Mouse (Mus musculus) ZHBTc4 (cell line): ENCODE results near the gene Chml.

Experiments
- DNase-seq: peaks from one replicate; pipeline ENCODE4 v3.0.0-alpha.2; 2011; ENCODE audit warnings: low read depth, low spot score

Gene Chml

GRCm38 (mm10) chr1:175692246-175692996 is at the start of gene Chml, which contains the start of gene Opn3:
Gene Chml (minus strand): TSS chr1:175692901.
Gene Opn3 (minus strand): TSS chr1:175692776.
- peak; percentile 99 for DNase-seq

- DNase-seq, result no peak
Measured at GRCm38 (mm10) chr1:175725771-175726170, 33.1 kb upstream of the Chml start.

GRCm38 (mm10) chr1:175716832-175717231 is 24.1 kb upstream of the Chml start:
- DNase-seq, result no peak

GRCm38 (mm10) chr1:175712338-175712909 is 19.7 kb upstream of the Chml start:
- peak; percentile 22 for DNase-seq

DNA sequence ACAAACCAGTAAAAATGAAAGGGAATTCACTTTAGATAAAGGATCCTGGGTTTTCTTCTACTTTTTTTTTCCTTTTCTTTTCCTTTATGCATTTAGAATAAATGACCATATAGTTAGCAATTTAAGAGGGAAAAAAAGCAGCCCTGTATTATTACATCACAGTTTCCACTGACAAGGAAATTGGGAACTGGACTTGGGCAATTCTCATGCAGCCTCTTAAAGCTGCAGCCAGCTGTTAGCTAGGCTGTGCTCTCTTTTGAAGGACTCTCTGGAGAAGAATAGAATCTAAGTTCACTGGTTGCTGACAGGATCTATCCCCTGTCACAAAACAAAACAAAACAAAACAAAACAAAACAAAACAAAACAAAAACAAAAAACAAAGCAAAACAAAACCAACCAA is 15.3 kb upstream of the Chml start:
- no peak for DNase-seq

GRCm38 (mm10) chr1:175707599-175707998 is 14.9 kb upstream of the Chml start:
- DNase-seq, result no peak

- no peak for DNase-seq
Measured at GRCm38 (mm10) chr1:175701145-175701544, 8.4 kb upstream of the Chml start.

DNA sequence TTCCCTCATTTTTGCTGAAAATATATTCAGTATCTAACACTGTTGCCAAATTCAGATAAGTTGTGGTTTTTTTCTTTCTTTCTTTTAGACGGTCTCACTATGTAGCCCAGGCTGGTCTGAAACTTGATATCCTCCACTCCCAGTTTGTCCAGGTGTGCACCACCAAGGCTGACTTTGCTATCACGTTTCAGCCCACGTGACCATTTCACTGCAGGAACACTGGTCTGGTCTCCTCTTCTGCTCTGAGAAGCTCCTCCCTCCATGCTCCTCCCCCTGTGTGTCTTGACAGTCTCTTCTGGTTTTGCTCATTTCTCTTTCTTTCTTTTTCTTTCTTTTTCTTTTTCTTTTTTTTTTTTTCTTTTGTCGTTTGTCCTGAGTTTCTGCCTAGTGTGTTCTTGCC is 7.1 kb upstream of the Chml start:
- peak; percentile 71 for DNase-seq

GRCm38 (mm10) chr1:175699375-175699774 is 6.7 kb upstream of the Chml start:
- DNase-seq, result no peak

GRCm38 (mm10) chr1:175698293-175698692 is 5.6 kb upstream of the Chml start, which contains the start of gene Wdr64:
Gene Wdr64 (plus strand): TSS chr1:175698593.
- no peak for DNase-seq

- no peak for DNase-seq
Measured at GRCm38 (mm10) chr1:175693429-175693960, 794 bp upstream of the Chml start.

DNA sequence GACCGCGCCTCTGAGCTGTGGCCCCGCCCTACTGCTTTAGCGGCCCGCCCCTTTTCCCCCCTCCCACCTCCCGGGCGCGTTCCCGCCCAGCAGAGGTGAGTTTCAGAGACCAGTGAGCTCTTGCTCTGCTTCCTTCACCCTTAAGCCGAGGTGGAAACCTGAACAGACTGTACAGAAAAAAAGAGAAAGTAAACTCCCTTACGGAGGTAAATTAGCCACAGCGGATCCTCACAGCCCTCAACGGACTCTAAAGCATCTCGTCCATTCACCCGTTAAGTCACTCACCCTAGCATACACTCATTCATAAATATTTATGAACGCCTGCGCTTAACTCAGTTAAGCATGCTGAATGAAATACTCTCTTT is 278 bp upstream of the Chml start:
- no peak for DNase-seq

GRCm38 (mm10) chr1:175691686-175692245 is 935 bp downstream of the Chml start:
- no peak for DNase-seq

DNA sequence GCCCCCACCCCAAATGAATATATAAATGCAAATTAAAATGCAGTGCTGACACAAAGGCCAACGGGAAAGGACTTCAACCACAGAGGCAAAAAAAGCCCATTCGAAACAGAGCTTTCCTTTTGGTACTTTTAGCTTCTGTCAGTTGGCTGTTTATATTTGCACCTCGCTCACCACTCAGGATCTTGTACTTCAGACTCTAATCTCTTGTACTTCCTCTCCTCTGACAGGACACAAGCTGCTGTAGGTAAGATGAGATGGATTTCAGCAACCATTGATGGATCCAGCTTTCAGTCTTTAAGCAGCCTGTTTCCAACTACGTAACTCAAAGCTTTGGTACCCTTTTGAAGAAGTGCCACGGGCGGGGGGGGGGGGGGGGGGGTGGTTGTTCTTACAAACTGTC is 11.7 kb downstream of the Chml start:
- no peak for DNase-seq

- DNase-seq, result no peak
Measured at GRCm38 (mm10) chr1:175677459-175677858, 15.2 kb downstream of the Chml start.

GRCm38 (mm10) chr1:175675116-175675515 is 17.6 kb downstream of the Chml start:
- DNase-seq, result no peak

- no peak for DNase-seq
Measured at GRCm38 (mm10) chr1:175673563-175674325, 19.0 kb downstream of the Chml start.

GRCm38 (mm10) chr1:175671626-175672025 is 21.1 kb downstream of the Chml start:
- no peak for DNase-seq

GRCm38 (mm10) chr1:175670042-175670441 is 22.7 kb downstream of the Chml start:
- peak; percentile 8 for DNase-seq

DNA sequence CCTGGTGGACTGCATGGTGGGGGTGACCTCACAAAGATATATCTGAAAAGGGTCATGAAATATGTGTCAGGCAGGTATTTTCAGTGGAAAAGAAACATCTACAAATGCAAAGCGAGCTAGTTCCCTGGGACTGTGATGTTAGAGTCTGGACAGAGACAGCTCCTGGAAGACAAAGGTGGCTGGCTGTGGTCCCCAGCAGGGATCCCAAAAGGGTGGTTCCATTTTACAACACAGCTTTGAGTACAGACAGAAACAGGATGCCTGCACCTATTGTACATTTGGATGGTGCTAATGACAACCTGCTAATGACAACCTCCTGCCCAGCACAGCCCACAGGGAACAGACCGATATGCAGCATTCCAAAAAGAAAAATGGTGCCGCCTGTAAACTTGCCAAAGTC is 23.2 kb downstream of the Chml start:
- DNase-seq, result peak; percentile 64

DNA sequence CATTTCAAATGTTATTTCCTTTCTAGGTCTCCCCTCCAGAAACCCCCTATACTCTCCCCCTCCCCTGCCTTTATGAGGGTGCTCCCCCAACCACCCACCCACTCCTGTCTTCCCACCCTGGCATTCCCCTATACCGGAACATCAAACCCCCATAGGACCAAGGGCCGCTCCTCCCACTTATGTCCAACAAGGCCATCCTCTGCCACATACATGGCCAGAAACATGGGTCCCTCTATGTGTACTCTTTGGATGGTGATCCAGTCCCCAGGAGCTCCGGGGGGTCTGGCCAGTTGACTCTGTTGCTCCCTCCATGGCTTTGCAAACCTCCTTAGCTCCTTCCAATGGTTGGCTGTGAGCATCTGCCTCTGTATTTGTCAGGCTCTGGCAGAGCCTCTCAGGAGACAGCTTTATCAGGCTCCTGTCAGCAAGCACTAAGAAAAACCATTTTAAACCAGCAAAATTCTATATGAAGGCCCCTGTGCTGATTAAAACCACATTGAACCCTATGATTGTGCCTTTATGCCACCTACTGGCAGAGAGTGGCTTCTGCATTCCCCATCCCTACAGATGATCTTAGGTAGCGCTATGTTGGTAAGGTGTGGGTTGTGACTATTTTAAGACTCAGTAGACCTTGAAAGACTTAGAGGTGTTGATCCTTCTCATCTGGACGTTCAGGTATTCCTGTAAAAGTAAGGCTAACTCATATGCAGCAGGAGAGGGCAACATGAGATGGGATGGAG is 23.9 kb downstream of the Chml start:
- peak; percentile 49 for DNase-seq
